8 mouse cellular contexts compared by ENCODE assay signal in genomic region chr10:80744262-80744661, GRCm38 (mm10). TPM values are rescaled to one million over a fixed set of nuclear protein-coding genes. Genes with fewer than 3 reads are reported as not detected.
DNase-seq lines count a peak whose midpoint lies in the region; ATAC-seq lines count a peak whose summit lies in the region.

No protein-coding gene starts in this region.

- 39% methylated on average over 5 of the region's 5 CpGs for WGBS in kidney, embryonic 14.5 days

- H3K27ac ChIP-seq in kidney, embryonic 14.5 days (ENCODE audit: low read depth, low read length), result no peak overlapping the region

- no peak for ATAC-seq in kidney, embryonic 14.5 days (ENCODE audit: low FRiP score, low TSS enrichment)

- DNase-seq in kidney, adult 11 months, result peak; percentile 72
- peak; percentile 50 for DNase-seq in c-Kit-positive CD71-negative TER-119-negative erythroid progenitor cells, embryonic 14.5 days (ENCODE audit: low read depth)
- DNase-seq in kidney, postnatal 14 days, result peak; percentile 74
- DNase-seq in left cerebral cortex, adult 18-20 months (ENCODE audit: low spot score in 2 of 2), result no peak
- no peak for DNase-seq in left cerebral cortex, adult 9 months (ENCODE audit: low spot score in 2 of 2)
- DNase-seq in cerebellum, postnatal 36 days, result no peak

- no peaks in the 10 kb centered on the region for H3K36me3 ChIP-seq in kidney, embryonic 14.5 days (ENCODE audit: control insufficient read depth, insufficient read depth, low read length)
- H3K36me3 ChIP-seq in megakaryocyte, embryonic 14.5 days (replicated peaks; ENCODE audit: low read length), result peaks cover 12% of the 10 kb centered on the region

- no peak overlapping the region for H3K4me2 ChIP-seq in kidney, embryonic 14.5 days (replicated peaks; ENCODE audit: low read depth, low read length)

- no peaks in the 10 kb centered on the region for H3K9me3 ChIP-seq in kidney, embryonic 14.5 days (ENCODE audit: control insufficient read depth, low read length)
- H3K9me3 ChIP-seq in megakaryocyte, embryonic 14.5 days, result no peaks in the 10 kb centered on the region

- peaks cover 21% of the 10 kb centered on the region for H3K4me1 ChIP-seq in kidney, embryonic 14.5 days (ENCODE audit: control insufficient read depth, insufficient read depth, low read length)
- peaks cover 64% of the 10 kb centered on the region for H3K4me1 ChIP-seq in megakaryocyte, embryonic 14.5 days

- no peak overlapping the region for H3K9ac ChIP-seq in kidney, embryonic 14.5 days (ENCODE audit: low read depth, low read length)

- no peak overlapping the region for H3K4me3 ChIP-seq in kidney, embryonic 14.5 days (ENCODE audit: low read length)
- H3K4me3 ChIP-seq in megakaryocyte, embryonic 14.5 days (replicated peaks), result peak overlapping the region; percentile 77

- no peaks in the 10 kb centered on the region for H3K27me3 ChIP-seq in kidney, embryonic 14.5 days (ENCODE audit: control insufficient read depth, insufficient read depth, low read length)
- H3K27me3 ChIP-seq in megakaryocyte, embryonic 14.5 days (replicated peaks), result no peaks in the 10 kb centered on the region

RNA-seq across cellular contexts. Expression of gene Ap3d1, which starts 2.2 kb away (rescaled TPM):
- 70.8 and 80.6 TPM in 2 replicates for polyA plus RNA-seq in kidney, embryonic 14.5 days (2014; fragmentation: Nextera tagmentation; extraction: Ambion mirVana)
- polyA plus RNA-seq in megakaryocyte, embryonic 14.5 days (2012; ENCODE audit: insufficient read depth, low replicate concordance), result 10.9 and 24.8 TPM in 2 replicates
- total RNA-seq in left cerebral cortex, adult 18-20 months (2021), result 100 to 1,000 TPM; 140 to 153 TPM

RNA-seq across cellular contexts. Expression of gene Dot1l, which starts 10.7 kb away (rescaled TPM):
- 21.9 and 29.2 TPM in 2 replicates for polyA plus RNA-seq in kidney, embryonic 14.5 days (2014; fragmentation: Nextera tagmentation; extraction: Ambion mirVana)
- 35.3 and 88.7 TPM in 2 replicates for polyA plus RNA-seq in megakaryocyte, embryonic 14.5 days (2012; ENCODE audit: insufficient read depth, low replicate concordance)
- total RNA-seq in left cerebral cortex, adult 18-20 months (2021), result 10 to 100 TPM; 43.0 to 44.4 TPM

RNA-seq across cellular contexts. Expression of gene Izumo4, which starts 42.3 kb away (rescaled TPM):
- 8.5 and 14.6 TPM in 2 replicates for polyA plus RNA-seq in kidney, embryonic 14.5 days (2014; fragmentation: Nextera tagmentation; extraction: Ambion mirVana)
- polyA plus RNA-seq in megakaryocyte, embryonic 14.5 days (2012; ENCODE audit: insufficient read depth, low replicate concordance), result 19.4 and 27.8 TPM in 2 replicates
- total RNA-seq in left cerebral cortex, adult 18-20 months (2021), result 10 to 100 TPM; 42.6 to 45.2 TPM

RNA-seq across cellular contexts. Expression of gene Mob3a, which starts 42.5 kb away (rescaled TPM):
- polyA plus RNA-seq in kidney, embryonic 14.5 days (2014; fragmentation: Nextera tagmentation; extraction: Ambion mirVana), result 23.3 and 34.4 TPM in 2 replicates
- 61.8 and 135 TPM in 2 replicates for polyA plus RNA-seq in megakaryocyte, embryonic 14.5 days (2012; ENCODE audit: insufficient read depth, low replicate concordance)
- 10 to 100 TPM; 17.1 to 17.2 TPM for total RNA-seq in left cerebral cortex, adult 18-20 months (2021)

RNA-seq across cellular contexts. Expression of gene Sf3a2, which starts 53.7 kb away (rescaled TPM):
- polyA plus RNA-seq in kidney, embryonic 14.5 days (2014; fragmentation: Nextera tagmentation; extraction: Ambion mirVana), result 101 and 102 TPM in 2 replicates
- polyA plus RNA-seq in megakaryocyte, embryonic 14.5 days (2012; ENCODE audit: insufficient read depth, low replicate concordance), result 413 and 1,110 TPM in 2 replicates
- 10 to 100 TPM; 46.8 to 53.3 TPM for total RNA-seq in left cerebral cortex, adult 18-20 months (2021)

Comparison
In these comparisons a context has a peak if more than half of its experiments do, and no peak if none do; other contexts are left out.
1. DNase-seq: peak in kidney, adult 11 months (single experiment), c-Kit-positive CD71-negative TER-119-negative erythroid progenitor cells, embryonic 14.5 days (single experiment) and kidney, postnatal 14 days (single experiment); none in left cerebral cortex, adult 18-20 months (0 of 2), left cerebral cortex, adult 9 months (0 of 2) and cerebellum, postnatal 36 days (0 of 2).